Mouse (Mus musculus) ES-Bruce4 (cell line): ENCODE measurements around the gene Nrm. TPM values are rescaled to one million over a fixed set of nuclear protein-coding genes. Genes with fewer than 3 reads are reported as not detected.

ENCODE experiments used
- H3K27ac ChIP-seq: 2 replicates; pipeline ENCODE4 v1.5.1; 2012; ENCODE audit warnings: low read length, inconsistent platforms; ENCODE audit not compliant: insufficient read depth
- H3K27me3 ChIP-seq: 2 replicates; pipeline ENCODE4 v1.6.1; 2012; ENCODE audit warnings: mild to moderate bottlenecking, low read length, inconsistent platforms; ENCODE audit not compliant: control insufficient read depth, poor library complexity, insufficient read depth, severe bottlenecking
- H3K36me3 ChIP-seq: 2 replicates; pipeline ENCODE4 v1.6.1; 2012; ENCODE audit warnings: inconsistent platforms, mild to moderate bottlenecking, low read length, moderate library complexity; ENCODE audit not compliant: control insufficient read depth, poor library complexity, insufficient read depth, severe bottlenecking
- H3K4me1 ChIP-seq: one replicate; pipeline ENCODE4 v1.8.1; 2011; ENCODE audit warnings: low read length; ENCODE audit not compliant: control insufficient read depth, insufficient read depth
- H3K4me3 ChIP-seq: 2 replicates; pipeline ENCODE4 v1.5.1; 2011; ENCODE audit warnings: low read depth, mild to moderate bottlenecking, low read length
- H3K9ac ChIP-seq: 2 replicates; pipeline ENCODE4 v1.6.1; 2012; ENCODE audit warnings: low read depth, mild to moderate bottlenecking, inconsistent platforms; ENCODE audit not compliant: poor library complexity, severe bottlenecking
- H3K9me3 ChIP-seq: replicated peaks from 2 replicates; pipeline ENCODE4 v1.6.1; 2012; ENCODE audit warnings: mild to moderate bottlenecking, low read length, inconsistent platforms; ENCODE audit not compliant: control insufficient read depth, poor library complexity, insufficient read depth, severe bottlenecking
- CTCF ChIP-seq: IDR thresholded peaks from one replicate; pipeline ENCODE4 v1.8.1; 2011; ENCODE audit warnings: low read depth, low read length
- EP300 ChIP-seq: IDR thresholded peaks from 2 replicates; pipeline ENCODE4 v1.6.1; 2011; ENCODE audit warnings: low read depth, low read length; ENCODE audit not compliant: insufficient read depth
- POLR2A ChIP-seq: IDR thresholded peaks from one replicate; pipeline ENCODE4 v1.8.1; 2011; ENCODE audit warnings: low read length; ENCODE audit not compliant: insufficient read depth
- polyA plus RNA-seq: library from polyadenylated mRNA; stranded (reverse); fragments of >200 nt; gene quantifications from 2 replicates; pipeline ENCODE4 v1.2.4, GENCODE M21; 2011; ENCODE audit warnings: low read depth; ENCODE audit not compliant: missing spikeins, insufficient read depth, insufficient read length

Gene Nrm
- polyA plus RNA-seq, 1 experiment: 32.9 TPM

DNA sequence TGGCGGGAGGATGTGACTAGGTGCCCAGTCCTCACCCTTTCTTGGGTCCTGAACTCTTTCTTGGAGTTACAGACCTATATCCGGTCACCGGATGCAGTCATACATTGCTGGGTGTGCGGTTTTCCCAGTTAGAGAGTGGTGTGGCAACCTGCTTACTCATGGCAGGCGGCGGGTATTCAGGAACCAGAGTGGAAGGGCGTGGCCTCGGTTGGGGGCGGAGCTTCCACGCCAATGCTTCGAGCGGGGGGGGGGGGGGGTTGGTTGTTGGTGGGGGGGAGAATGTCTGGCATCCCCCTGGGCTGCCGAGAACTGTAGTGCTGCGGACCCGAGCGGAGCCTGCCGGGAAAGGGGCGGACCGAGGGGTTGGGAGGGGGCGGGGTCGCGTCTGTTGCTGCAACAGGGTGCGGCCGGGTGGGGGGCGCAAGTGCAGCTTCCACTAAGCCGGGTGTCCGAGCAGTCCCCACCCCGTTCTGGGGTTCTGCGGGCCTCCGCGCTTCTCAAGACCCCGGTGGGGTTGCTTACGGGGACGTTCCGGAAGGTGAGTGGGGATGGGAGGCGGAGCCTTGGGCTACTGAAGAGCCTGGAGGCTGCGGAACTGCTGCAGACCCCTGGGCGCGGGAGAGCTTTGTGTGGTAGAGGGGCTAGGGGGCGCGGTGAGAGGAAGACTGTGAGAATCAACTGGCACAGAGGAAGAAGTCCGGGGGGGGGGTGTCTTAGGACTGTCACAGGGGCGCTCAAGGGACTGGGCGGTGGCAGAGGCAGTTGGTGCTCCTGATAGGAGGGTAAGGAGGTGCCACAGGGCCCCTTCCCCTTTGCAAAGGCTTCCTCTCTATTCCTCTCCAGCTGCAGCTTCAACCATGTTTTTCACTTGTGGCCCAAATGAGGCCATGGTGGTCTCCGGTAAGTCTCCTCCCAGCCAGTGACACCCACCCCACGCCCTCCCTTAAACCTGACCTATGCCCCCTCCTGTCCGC lies 37.9 kb upstream of the Nrm start, which contains the start of gene Flot1:
Flot1 (plus strand) TSS at position 267 of the 974 bp plus-strand sequence.
- Histone ChIP-seq H3K27ac (0 out of 2 replicates have a peak within 1 kb of the TSS, but pooled peaks have one; percentile 8), H3K9ac (peak within 1 kb of the TSS; percentile 77), H3K27me3 (no peaks in the 10 kb centered on the region), H3K4me3 (peak within 1 kb of the TSS; percentile 83), H3K4me1 (peaks cover 2% of the 10 kb centered on the region), H3K36me3 (no peaks in the 10 kb centered on the region; the same call in 1 of the 2 replicates), H3K9me3 (no peaks in the 10 kb centered on the region)
- TF ChIP-seq CTCF (no peak), POLR2A (peak; percentile 21), EP300 (0 out of 2 replicates have a peak, but pooled peaks have one; percentile 16)

DNA sequence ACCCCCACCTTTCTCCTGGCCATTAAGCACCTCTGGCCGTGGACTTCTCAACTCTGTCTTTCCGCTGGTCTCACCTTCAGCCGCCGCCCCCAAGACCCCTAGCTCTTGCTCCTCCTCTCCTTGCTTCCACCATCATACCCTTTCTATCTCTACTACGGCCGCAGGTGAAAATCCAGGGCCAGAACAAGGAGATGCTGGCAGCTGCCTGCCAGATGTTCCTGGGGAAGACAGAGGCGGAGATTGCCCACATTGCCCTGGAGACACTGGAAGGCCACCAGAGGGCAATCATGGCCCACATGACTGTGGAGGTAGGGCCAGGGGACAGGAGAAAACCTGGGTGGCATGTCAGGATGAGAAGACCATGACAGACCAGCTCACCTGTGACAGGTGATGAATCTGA lies 36.7 kb upstream of the Nrm start:
- TF ChIP-seq EP300: no peak
- TF ChIP-seq CTCF: peak; percentile 47
- no peak for TF ChIP-seq POLR2A
- Histone ChIP-seq H3K4me3 (no peak overlapping the region), H3K9ac (peak overlapping the region; percentile 77; the same call in 1 of the 2 replicates), H3K27me3 (no peaks in the 10 kb centered on the region), H3K27ac (no peak overlapping the region), H3K36me3 (no peaks in the 10 kb centered on the region; the same call in 1 of the 2 replicates), H3K9me3 (no peaks in the 10 kb centered on the region), H3K4me1 (peaks cover 2% of the 10 kb centered on the region)

DNA sequence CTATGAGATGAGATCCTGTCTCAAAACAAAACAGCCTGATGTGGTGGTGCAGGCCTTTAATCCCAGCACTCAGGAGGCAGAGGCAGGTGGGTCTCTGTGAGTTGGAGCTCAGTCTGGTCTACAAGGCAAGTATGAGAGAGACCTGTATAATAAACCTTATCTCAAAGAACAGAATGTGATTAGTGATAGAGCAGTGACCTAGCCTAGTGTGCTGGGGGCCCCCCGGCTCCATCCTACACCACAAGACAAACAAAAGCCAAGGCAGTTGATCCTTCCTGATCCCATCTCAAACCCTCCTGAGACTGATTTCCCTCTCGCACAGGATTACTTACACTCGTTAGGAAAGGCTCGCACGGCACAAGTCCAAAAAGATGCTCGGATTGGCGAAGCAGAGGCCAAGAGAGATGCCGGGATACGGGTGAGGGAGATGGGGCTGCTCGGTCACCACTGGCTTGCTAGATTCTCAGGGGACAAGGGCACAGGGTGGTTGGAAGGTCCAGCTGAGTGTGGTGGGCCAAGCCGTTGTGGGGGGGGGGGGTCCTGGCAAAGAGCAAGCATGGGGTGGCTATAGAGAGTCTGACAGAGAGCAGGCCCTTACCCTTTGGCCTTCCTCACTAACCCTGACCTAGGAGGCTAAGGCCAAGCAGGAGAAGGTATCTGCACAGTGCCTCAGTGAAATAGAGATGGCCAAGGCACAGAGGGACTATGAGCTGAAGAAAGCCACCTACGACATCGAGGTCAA lies 35.8 kb upstream of the Nrm start:
- Histone ChIP-seq H3K4me3 (no peak overlapping the region), H3K4me1 (peaks cover 2% of the 10 kb centered on the region), H3K36me3 (no peaks in the 10 kb centered on the region; the same call in 1 of the 2 replicates)

DNA sequence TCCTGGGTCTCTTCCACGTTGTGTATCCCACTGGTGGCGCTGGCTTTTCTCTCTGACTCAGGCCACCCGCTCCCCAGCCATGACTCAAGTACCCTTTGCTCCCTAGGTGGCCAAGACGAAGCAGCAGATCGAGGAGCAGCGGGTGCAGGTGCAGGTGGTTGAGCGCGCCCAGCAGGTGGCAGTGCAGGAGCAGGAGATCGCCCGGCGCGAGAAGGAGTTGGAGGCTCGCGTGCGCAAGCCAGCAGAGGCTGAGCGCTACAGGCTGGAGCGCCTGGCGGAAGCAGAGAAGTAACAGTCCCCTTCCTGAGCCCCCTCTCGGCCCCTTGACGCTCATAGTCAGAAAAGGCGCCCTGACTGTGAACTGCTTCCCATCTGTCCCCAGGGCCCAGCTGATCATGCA lies 31.4 kb upstream of the Nrm start:
- no peaks in the 10 kb centered on the region for H3K9me3 ChIP-seq
- H3K4me1 ChIP-seq: no peaks in the 10 kb centered on the region
- TF ChIP-seq POLR2A: no peak
- TF ChIP-seq CTCF: peak; percentile 94
- peak; percentile 51; the same call in 1 of the 2 replicates for TF ChIP-seq EP300
- no peaks in the 10 kb centered on the region for H3K27me3 ChIP-seq
- H3K27ac ChIP-seq: no peak overlapping the region
- peaks cover 12% of the 10 kb centered on the region for H3K36me3 ChIP-seq
- no peak overlapping the region for H3K9ac ChIP-seq
- H3K4me3 ChIP-seq: no peak overlapping the region

More for the DNA sequence above, 35.8 kb upstream of the Nrm start:
- Histone ChIP-seq H3K9ac (no peak overlapping the region), H3K9me3 (no peaks in the 10 kb centered on the region), H3K27me3 (no peaks in the 10 kb centered on the region), H3K27ac (no peak overlapping the region)
- TF ChIP-seq POLR2A: no peak
- TF ChIP-seq CTCF: no peak
- TF ChIP-seq EP300: no peak

DNA sequence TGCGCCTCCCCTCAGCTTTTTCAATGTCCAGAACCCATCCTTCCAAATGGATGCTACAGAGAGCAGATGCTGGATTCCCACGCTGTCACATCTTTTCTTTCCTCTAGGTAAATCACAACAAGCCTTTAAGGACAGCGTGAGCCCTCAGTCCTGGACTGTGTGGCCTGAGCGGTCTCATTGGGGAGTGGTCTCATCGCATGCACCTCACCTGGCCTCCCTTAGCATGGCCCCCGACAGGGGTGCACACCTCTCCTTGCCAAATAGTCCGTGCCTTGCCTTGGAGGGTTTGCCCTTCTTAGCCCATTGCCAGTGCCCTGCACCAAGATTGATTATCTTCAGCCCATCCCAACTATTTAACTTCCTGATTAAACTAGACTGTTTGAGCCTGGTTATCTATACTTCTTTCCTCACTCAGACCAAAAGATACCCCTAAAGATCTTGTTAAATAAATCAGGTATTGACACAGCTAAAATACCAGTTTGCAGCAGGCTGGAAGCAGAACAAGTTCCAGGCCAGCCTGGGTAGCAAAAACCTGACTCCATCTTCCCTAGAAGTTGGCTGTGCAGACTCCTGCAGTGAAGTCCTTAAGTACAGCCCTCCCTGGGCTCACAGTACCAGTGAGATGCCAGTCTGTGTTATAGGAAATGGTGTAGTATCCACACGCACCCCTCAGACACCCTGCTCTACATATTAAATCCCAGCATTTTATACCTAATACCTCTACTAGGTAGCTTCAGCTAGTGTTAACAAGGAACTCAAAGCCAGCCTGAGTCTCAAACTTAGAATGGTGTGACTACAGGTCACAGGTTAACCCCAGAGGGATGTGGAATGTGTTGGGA lies 28.5 kb upstream of the Nrm start:
- H3K9me3 ChIP-seq: no peaks in the 10 kb centered on the region
- no peak overlapping the region for H3K4me3 ChIP-seq
- H3K27ac ChIP-seq: no peak overlapping the region
- H3K4me1 ChIP-seq: no peaks in the 10 kb centered on the region
- no peak for TF ChIP-seq EP300
- no peak for TF ChIP-seq POLR2A
- TF ChIP-seq CTCF: no peak
- peaks cover 35% of the 10 kb centered on the region for H3K36me3 ChIP-seq
- no peak overlapping the region for H3K9ac ChIP-seq
- no peaks in the 10 kb centered on the region for H3K27me3 ChIP-seq
